In the genomic region with DNA sequence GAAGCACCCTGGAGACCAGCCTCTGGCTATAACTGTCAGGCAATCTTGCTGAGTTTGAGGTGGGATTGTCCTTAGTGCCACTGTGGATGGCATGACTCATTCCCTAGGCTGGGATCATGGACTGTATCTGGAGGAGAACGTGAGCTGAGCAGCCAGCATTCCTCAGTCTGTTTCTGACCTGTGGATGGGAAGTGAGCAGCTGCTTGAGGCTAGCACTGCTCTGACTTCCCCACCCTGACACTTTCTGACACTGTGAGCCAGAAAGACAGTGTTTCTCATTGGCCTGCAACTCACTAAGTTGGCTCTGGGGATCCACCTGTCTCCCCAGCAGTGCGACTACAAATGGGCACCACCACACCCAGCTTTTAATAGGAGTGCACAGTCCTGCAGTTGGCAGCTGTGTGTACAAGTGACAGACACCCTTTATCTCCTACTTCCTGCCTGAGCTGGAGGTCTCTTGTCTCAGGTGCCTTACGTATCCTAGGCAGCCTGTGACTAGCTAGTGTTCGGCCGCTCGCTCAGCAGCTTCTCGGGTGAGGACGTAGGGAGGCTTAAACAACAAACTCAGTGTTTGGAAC, we compare ENCODE assay signal across 15 mouse cellular contexts. TPM values are rescaled to one million over a fixed set of nuclear protein-coding genes. Genes with fewer than 3 reads are reported as not detected.
A peak's percentile ranks its signal among the peaks of the same experiment; 100 is the strongest.
DNase-seq lines count a peak whose midpoint lies in the region; ATAC-seq lines count a peak whose summit lies in the region.
"Had no signal": no experiment of that assay in that cellular context is flagged by ENCODE, and none has a peak within 500 bp of the region (broad histone marks: within the 10 kb centered on the region; RNA-seq: fewer than 3 reads in every experiment).

No protein-coding gene starts in this region.

- H3K4me2 ChIP-seq in hindbrain, embryonic 14.5 days (replicated peaks): no peak overlapping the region
- no peak overlapping the region for H3K4me2 ChIP-seq in forebrain, embryonic 15.5 days (replicated peaks)
- H3K4me2 ChIP-seq: lung, embryonic 15.5 days had no signal

- H3K4me3 ChIP-seq in hindbrain, embryonic 14.5 days (replicated peaks; ENCODE audit: low read length): no peak overlapping the region
- H3K4me3 ChIP-seq in hindbrain, embryonic 10.5 days: no peak overlapping the region
- H3K4me3 ChIP-seq in forebrain, embryonic 15.5 days: no peak overlapping the region
- H3K4me3 ChIP-seq: lung, embryonic 15.5 days had no signal

- ATAC-seq in hindbrain, embryonic 14.5 days (ENCODE audit: low FRiP score): no peak
- ATAC-seq in forebrain, embryonic 15.5 days (replicated peaks): 0 out of 2 replicates have a peak, but pooled peaks have one; percentile 35
- ATAC-seq in megakaryocyte-erythroid progenitor cell, adult 5-6 weeks (replicated peaks; ENCODE audit: low FRiP score, low TSS enrichment, poor library complexity, severe bottlenecking): peak; percentile 96
- ATAC-seq in monocyte, adult 5-6 weeks (replicated peaks; ENCODE audit: insufficient number of reproducible peaks, low FRiP score, low TSS enrichment, poor library complexity, severe bottlenecking): no peak
- ATAC-seq: CD4-positive, CD25-positive, alpha-beta regulatory T cell, adult 4 months; Patski had no signal

- H3K4me1 ChIP-seq in hindbrain, embryonic 14.5 days (replicated peaks; ENCODE audit: control insufficient read depth, insufficient read depth, low read length): peaks cover 21% of the 10 kb centered on the region
- peaks cover 62% of the 10 kb centered on the region for H3K4me1 ChIP-seq in hindbrain, embryonic 10.5 days (replicated peaks)
- H3K4me1 ChIP-seq in forebrain, embryonic 15.5 days: peaks cover 15% of the 10 kb centered on the region

- WGBS in hindbrain, embryonic 14.5 days: 43% methylated on average over 8 of the region's 8 CpGs
- 56% methylated on average over 8 of the region's 8 CpGs for WGBS in hindbrain, embryonic 10.5 days
- 9% methylated on average over 8 of the region's 8 CpGs for WGBS in forebrain, embryonic 15.5 days

- H3K9ac ChIP-seq in hindbrain, embryonic 14.5 days: peak overlapping the region; percentile 4; the same call in 1 of the 2 replicates
- no peak overlapping the region for H3K9ac ChIP-seq in forebrain, embryonic 15.5 days (replicated peaks)
- H3K9ac ChIP-seq: lung, embryonic 15.5 days had no signal

- no peak overlapping the region for H3K27ac ChIP-seq in hindbrain, embryonic 14.5 days
- no peak overlapping the region for H3K27ac ChIP-seq in hindbrain, embryonic 10.5 days
- H3K27ac ChIP-seq in forebrain, embryonic 15.5 days (replicated peaks): no peak overlapping the region
- H3K27ac ChIP-seq: lung, embryonic 15.5 days had no signal

- H3K36me3 ChIP-seq in hindbrain, embryonic 14.5 days (replicated peaks; ENCODE audit: control insufficient read depth, insufficient read depth): no peaks in the 10 kb centered on the region
- no peaks in the 10 kb centered on the region for H3K36me3 ChIP-seq in hindbrain, embryonic 10.5 days
- H3K36me3 ChIP-seq in forebrain, embryonic 15.5 days: no peaks in the 10 kb centered on the region
- H3K36me3 ChIP-seq: lung, embryonic 15.5 days had no signal

- H3K9me3 ChIP-seq in hindbrain, embryonic 14.5 days (ENCODE audit: control insufficient read depth, low read length): no peaks in the 10 kb centered on the region
- H3K9me3 ChIP-seq in hindbrain, embryonic 10.5 days: no peaks in the 10 kb centered on the region
- no peaks in the 10 kb centered on the region for H3K9me3 ChIP-seq in forebrain, embryonic 15.5 days
- H3K9me3 ChIP-seq: lung, embryonic 15.5 days had no signal

- H3K27me3 ChIP-seq in hindbrain, embryonic 14.5 days (ENCODE audit: control insufficient read depth, insufficient read depth, low read length): no peaks in the 10 kb centered on the region
- H3K27me3 ChIP-seq in hindbrain, embryonic 10.5 days (ENCODE audit: insufficient read depth, poor library complexity, severe bottlenecking): peaks cover 8% of the 10 kb centered on the region
- H3K27me3 ChIP-seq in forebrain, embryonic 15.5 days: 0 out of 2 replicates have a peak, but pooled peaks cover 3% of the 10 kb centered on the region
- H3K27me3 ChIP-seq: lung, embryonic 15.5 days; Patski had no signal

- DNase-seq in hindbrain, embryonic 14.5 days (ENCODE audit: low spot score): no peak
- DNase-seq in hindbrain, embryonic 10.5 days (ENCODE audit: low spot score): no peak
- peak; percentile 36 for DNase-seq in Muller cell, postnatal 12 days (ENCODE audit: inconsistent ontology term)
- DNase-seq in testis, postnatal 14 days (ENCODE audit: low spot score): no peak
- no peak for DNase-seq in layer of hippocampus, postnatal 14 days (ENCODE audit: low spot score in 2 of 2)
- DNase-seq: adrenal gland, postnatal 25 days; cerebellum, adult 11 months; kidney, postnatal 4 days; right cerebral cortex, postnatal 25 days had no signal

RNA-seq across cellular contexts. Expression of a gene that starts 55.2 kb away (rescaled TPM):
- polyA plus RNA-seq in hindbrain, embryonic 14.5 days (2014; fragmentation: Nextera tagmentation; extraction: Ambion mirVana): 72.2 and 81.2 TPM in 2 replicates
- 18.6 and 27.2 TPM in 2 replicates for polyA plus RNA-seq in hindbrain, embryonic 10.5 days (2016; fragmentation: Nextera tagmentation; extraction: Ambion mirVana)
- 34.9 and 40.4 TPM in 2 replicates for polyA plus RNA-seq in forebrain, embryonic 15.5 days (2015; fragmentation: Nextera tagmentation; extraction: Ambion mirVana)
- 29.5 and 35.0 TPM in 2 replicates for total RNA-seq in megakaryocyte-erythroid progenitor cell, adult 5-6 weeks (2014; fragmentation: Nextera tagmentation)
- 12.8 and 21.7 TPM in 2 replicates for total RNA-seq in megakaryocyte-erythroid progenitor cell, adult 5-6 weeks (2017)
- total RNA-seq in layer of hippocampus, postnatal 14 days (2021): 100 to 1,000 TPM; 225 to 280 TPM
- 1.3 to 3.3 TPM (median 1.9 TPM) in 3 replicates for total RNA-seq in monocyte, adult 5-6 weeks (2017)

Comparison
In these comparisons a context has a peak if more than half of its experiments do, and no peak if none do; other contexts are left out.
1. ATAC-seq: peak in forebrain, embryonic 15.5 days (single experiment) and megakaryocyte-erythroid progenitor cell, adult 5-6 weeks (single experiment); none in hindbrain, embryonic 14.5 days (single experiment) and monocyte, adult 5-6 weeks (single experiment).